Mouse (Mus musculus) kidney, embryonic 16.5 days (tissue): Measurements from ENCODE around the gene Mylk. TPM values are rescaled to one million over a fixed set of nuclear protein-coding genes. Genes with fewer than 3 reads are reported as not detected.

ENCODE experiments used
- ATAC-seq: fragments of 200-750 bp; cut with Nextera tagmentation; 2 replicates; pipeline ENCODE4 v1.8.0; 2017; ENCODE audit warnings: moderate TSS enrichment; ENCODE audit not compliant: low FRiP score, low TSS enrichment
- H3K27ac ChIP-seq: fragments of 300-500 bp; sonication (generic); 2 replicates; pipeline ENCODE4 v1.5.1; 2014; ENCODE audit warnings: low read length
- H3K27me3 ChIP-seq: fragments of 300-500 bp; sonication (generic); 2 replicates; pipeline ENCODE4 v1.6.1; 2014; ENCODE audit warnings: low read length, control low read depth, mixed read lengths; ENCODE audit not compliant: insufficient read depth
- H3K36me3 ChIP-seq: fragments of 300-500 bp; sonication (generic); 2 replicates; pipeline ENCODE4 v1.6.1; 2014; ENCODE audit warnings: low read length, control low read depth, mixed read lengths; ENCODE audit not compliant: insufficient read depth
- H3K4me1 ChIP-seq: fragments of 300-500 bp; sonication (generic); 2 replicates; pipeline ENCODE4 v1.6.1; 2014; ENCODE audit warnings: low read length, control low read depth, mixed read lengths; ENCODE audit not compliant: insufficient read depth
- H3K4me2 ChIP-seq: fragments of 300-500 bp; sonication (generic); replicated peaks from 2 replicates; pipeline ENCODE4 v1.6.1; 2014; ENCODE audit warnings: low read depth, low read length
- H3K4me3 ChIP-seq: fragments of 300-500 bp; sonication (generic); 2 replicates; pipeline ENCODE4 v1.5.1; 2014; ENCODE audit warnings: mild to moderate bottlenecking, low read length
- H3K9ac ChIP-seq: fragments of 300-500 bp; sonication (generic); replicated peaks from 2 replicates; pipeline ENCODE4 v1.6.1; 2014; ENCODE audit warnings: low read length
- H3K9me3 ChIP-seq: fragments of 300-500 bp; sonication (generic); 2 replicates; pipeline ENCODE4 v1.6.1; 2016; ENCODE audit warnings: low read length, control low read depth
- WGBS: fragments of 180-500 bp; shearing (Covaris S2); extraction: QIAGEN DNeasy Blood & Tissue Kit; methylation state at CpG from one replicate; pipeline ENCODE4 v1.1.7; 2014; 5-methylcytosine and 5-hydroxymethylcytosine counted together
- polyA plus RNA-seq: library from polyadenylated mRNA; unstranded; fragments of >200 nt; fragmentation: Nextera tagmentation; extraction: Ambion mirVana; gene quantifications from 2 replicates; pipeline ENCODE4 v1.2.1, GENCODE M21; 2015

Mylk gene
- polyA plus RNA-seq, 1 experiment from 2014 or later: 110 TPM

GRCm38 (mm10) chr16:35051066-35051465, 306.1 kb downstream of the Mylk start:
- ATAC-seq: peak; percentile 83
- H3K27me3 ChIP-seq: no peaks in the 10 kb centered on the region
- H3K4me3 ChIP-seq: no peak overlapping the region
- H3K36me3 ChIP-seq: 0 out of 2 replicates have a peak, but pooled peaks cover 4% of the 10 kb centered on the region
- WGBS: 27% methylated on average over 5 of the region's 5 CpGs
- 0 out of 2 replicates have a peak, but pooled peaks cover 5% of the 10 kb centered on the region for H3K4me1 ChIP-seq
- H3K27ac ChIP-seq: no peak overlapping the region
- H3K9ac ChIP-seq: no peak overlapping the region
- no peak overlapping the region for H3K4me2 ChIP-seq
- H3K9me3 ChIP-seq: no peaks in the 10 kb centered on the region

Other genes starting within 250 kb of the Mylk start
- gene Kalrn, start 171.7 kb upstream of the Mylk start, polyA plus RNA-seq: 15.2 and 16.5 TPM in 2 replicates
- gene Ropn1, start 95.3 kb upstream of the Mylk start, polyA plus RNA-seq: not detected in 2 replicates
- gene Ccdc14, start 54.6 kb upstream of the Mylk start, polyA plus RNA-seq: 6.5 and 6.9 TPM in 2 replicates